Mouse (Mus musculus) olfactory bulb, adult 2 months (tissue): ENCODE data around the gene Dcun1d2.

Experiments
- CTCF ChIP-seq: fragments of 200-500 bp; IDR thresholded peaks from 2 replicates; pipeline ENCODE4 v1.5.1; 2012; ENCODE audit warnings: low read depth, mild to moderate bottlenecking, low read length, moderate library complexity; ENCODE audit not compliant: insufficient read depth
- POLR2A ChIP-seq: fragments of 200-500 bp; IDR thresholded peaks from 2 replicates; pipeline ENCODE4 v1.6.1; 2012; ENCODE audit warnings: mild to moderate bottlenecking, low read depth, low read length, moderate library complexity; ENCODE audit not compliant: insufficient read depth

GRCm38 (mm10) chr8:13224426-13224825, 63.5 kb downstream of the Dcun1d2 start:
- TF ChIP-seq CTCF: no peak
- TF ChIP-seq POLR2A: no peak
